Mouse (Mus musculus) urinary bladder, postnatal 10 days (tissue): Measurements from ENCODE around the gene Gps2.
"Not testable (repeated sequence)": the region's sequence is repeated elsewhere in the genome, so short reads cannot be mapped to it uniquely, and the experiment has no call there.

Experiments used
- DNase-seq: peaks from one replicate; pipeline ENCODE4 v3.0.0; 2022; ENCODE audit warnings: low spot score

Gene Gps2

GRCm38 (mm10) chr11:69936714-69937347, 23.1 kb downstream of the Gps2 start:
- DNase-seq = no peak

- DNase-seq = no peak
Observed at GRCm38 (mm10) chr11:69937385-69937784, 23.7 kb downstream of the Gps2 start.

- DNase-seq = no peak
Observed at GRCm38 (mm10) chr11:69937834-69938233, 24.1 kb downstream of the Gps2 start.

- no peak for DNase-seq
Observed at GRCm38 (mm10) chr11:69938401-69938979, 24.8 kb downstream of the Gps2 start.

- DNase-seq = no peak
Observed at GRCm38 (mm10) chr11:69939181-69939580, 25.5 kb downstream of the Gps2 start.

- no peak for DNase-seq
Observed at GRCm38 (mm10) chr11:69939731-69940130, 26.0 kb downstream of the Gps2 start.

- no peak for DNase-seq
Observed at GRCm38 (mm10) chr11:69940962-69941361, 27.3 kb downstream of the Gps2 start.

GRCm38 (mm10) chr11:69945216-69945615, 31.5 kb downstream of the Gps2 start:
- DNase-seq = no peak

GRCm38 (mm10) chr11:69945997-69946891, 32.6 kb downstream of the Gps2 start:
- no peak for DNase-seq

- DNase-seq = no peak
Observed at GRCm38 (mm10) chr11:69947337-69948065, 33.8 kb downstream of the Gps2 start.

- DNase-seq = peak; percentile 82
Observed at GRCm38 (mm10) chr11:69948066-69948762, 34.5 kb downstream of the Gps2 start, which contains the start of gene Slc2a4. TSS of gene Slc2a4 (minus strand) at chr11:69948188.

GRCm38 (mm10) chr11:69948763-69949150, 35.1 kb downstream of the Gps2 start:
- peak; percentile 55 for DNase-seq

- no peak for DNase-seq
Observed at GRCm38 (mm10) chr11:69950807-69951459, 37.2 kb downstream of the Gps2 start.

GRCm38 (mm10) chr11:69952274-69952673, 38.6 kb downstream of the Gps2 start:
- DNase-seq = no peak

- DNase-seq = no peak
Observed at GRCm38 (mm10) chr11:69953267-69953915, 39.7 kb downstream of the Gps2 start.

GRCm38 (mm10) chr11:69955618-69956017, 41.9 kb downstream of the Gps2 start:
- DNase-seq = not testable (repeated sequence)

GRCm38 (mm10) chr11:69956218-69956617, 42.5 kb downstream of the Gps2 start:
- DNase-seq = no peak

- DNase-seq = no peak
Observed at GRCm38 (mm10) chr11:69960616-69961015, 46.9 kb downstream of the Gps2 start.

- no peak for DNase-seq
Observed at GRCm38 (mm10) chr11:69961841-69962240, 48.2 kb downstream of the Gps2 start.

GRCm38 (mm10) chr11:69964650-69965270, 51.1 kb downstream of the Gps2 start, which contains the start of gene Cldn7:
TSS of gene Cldn7 (plus strand) at chr11:69964779.
- DNase-seq = no peak
